Mouse (Mus musculus) midbrain, embryonic 13.5 days (tissue): ENCODE measurements at regions not wholly inside any gene's neighbourhood (a gene's known extent, or its start where the extent isn't known, plus 50 kb on each side); places are given as distances from the start of the nearest gene placed in this dataset.
A peak's percentile ranks its signal among the peaks of the same experiment; 100 is the strongest.

Experiments
- ATAC-seq: fragments of 200-750 bp; cut with Nextera tagmentation; 2 replicates; pipeline ENCODE4 v1.8.0; 2017; ENCODE audit warnings: mild to moderate bottlenecking, moderate TSS enrichment, moderate library complexity
- H3K27ac ChIP-seq: fragments of 300-500 bp; sonication (generic); 2 replicates; pipeline ENCODE4 v1.5.1; 2015; ENCODE audit warnings: inconsistent platforms, mild to moderate bottlenecking, moderate library complexity
- H3K27me3 ChIP-seq: fragments of 300-500 bp; sonication (generic); 2 replicates; pipeline ENCODE4 v1.6.1; 2015; ENCODE audit warnings: mild to moderate bottlenecking, inconsistent platforms
- H3K36me3 ChIP-seq: fragments of 300-500 bp; sonication (generic); 2 replicates; pipeline ENCODE4 v1.6.1; 2015; ENCODE audit warnings: mild to moderate bottlenecking, inconsistent platforms
- H3K4me1 ChIP-seq: fragments of 300-500 bp; sonication (generic); replicated peaks from 2 replicates; pipeline ENCODE4 v1.6.1; 2015; ENCODE audit warnings: inconsistent platforms
- H3K4me2 ChIP-seq: fragments of 300-500 bp; sonication (generic); replicated peaks from 2 replicates; pipeline ENCODE4 v1.6.1; 2015; ENCODE audit warnings: moderate library complexity, mild to moderate bottlenecking, inconsistent platforms
- H3K4me3 ChIP-seq: fragments of 300-500 bp; sonication (generic); replicated peaks from 2 replicates; pipeline ENCODE4 v1.5.1; 2015; ENCODE audit warnings: mild to moderate bottlenecking, inconsistent platforms
- H3K9ac ChIP-seq: fragments of 300-500 bp; sonication (generic); replicated peaks from 2 replicates; pipeline ENCODE4 v1.6.1; 2015; ENCODE audit warnings: mild to moderate bottlenecking, inconsistent platforms
- H3K9me3 ChIP-seq: fragments of 300-500 bp; sonication (generic); 2 replicates; pipeline ENCODE4 v1.6.1; 2016; ENCODE audit warnings: mild to moderate bottlenecking, inconsistent platforms
- WGBS: fragments of 180-500 bp; shearing (Covaris S2); methylation state at CpG from one replicate; pipeline ENCODE4 v1.1.7; 2015; 5-methylcytosine and 5-hydroxymethylcytosine counted together

GRCm38 (mm10) chr19:57558420-57558967, 52.3 kb upstream of the Atrnl1 start:
- H3K9ac ChIP-seq = no peak overlapping the region
- ATAC-seq = peak; percentile 89
- H3K4me1 ChIP-seq = peaks cover 12% of the 10 kb centered on the region
- no peak overlapping the region for H3K4me3 ChIP-seq
- H3K4me2 ChIP-seq = peak overlapping the region; percentile 17; the same call in 1 of the 2 replicates
- H3K27ac ChIP-seq = peak overlapping the region; percentile 65
- H3K36me3 ChIP-seq = no peaks in the 10 kb centered on the region
- WGBS = 27% methylated on average over 19 of the region's 19 CpGs
- H3K27me3 ChIP-seq = 0 out of 2 replicates have a peak, but pooled peaks cover 3% of the 10 kb centered on the region
- no peaks in the 10 kb centered on the region for H3K9me3 ChIP-seq

GRCm38 (mm10) chr19:57560757-57561156, 50.1 kb upstream of the Atrnl1 start:
- H3K4me3 ChIP-seq = no peak overlapping the region
- WGBS = 43% methylated on average over 3 of the region's 3 CpGs
- no peak overlapping the region for H3K9ac ChIP-seq
- 0 out of 2 replicates have a peak, but pooled peaks cover 3% of the 10 kb centered on the region for H3K27me3 ChIP-seq
- no peaks in the 10 kb centered on the region for H3K9me3 ChIP-seq
- no peak overlapping the region for H3K4me2 ChIP-seq
- ATAC-seq = no peak
- no peaks in the 10 kb centered on the region for H3K36me3 ChIP-seq
- peaks cover 12% of the 10 kb centered on the region for H3K4me1 ChIP-seq
- H3K27ac ChIP-seq = no peak overlapping the region
